Mouse (Mus musculus) heart, adult 18-20 months (tissue): Measurements from ENCODE around the gene Csf2ra. TPM values are rescaled to one million over a fixed set of nuclear protein-coding genes. Genes with fewer than 3 reads are reported as not detected.
"Not testable (repeated sequence)": the region's sequence is repeated elsewhere in the genome, so short reads cannot be mapped to it uniquely, and the experiment has no call there.

Source experiments
- DNase-seq, 2 experiments: peaks; one replicate each; pipeline ENCODE4 v3.0.0; 2021 to 2022; ENCODE audit warnings: mixed read lengths in 1 of 2
- long read RNA-seq, 2 experiments: library from polyadenylated mRNA; stranded (forward); transcript quantifications; one replicate each; pipeline ENCODE4 v2.0.0; 2021
- total RNA-seq, 2 experiments: library from RNA; stranded (reverse); gene quantifications; 2 replicates each; pipeline ENCODE4 v1.2.3; 2021

The Csf2ra gene
- total RNA-seq: 1 to 10 TPM; 5.8 to 5.9 TPM
- long read RNA-seq, experiment 1, partial matches to known transcripts: 0 of 4 reads
- long read RNA-seq, experiment 1, other reads (novel, unspliced or antisense): 2 of 4 reads
- long read RNA-seq, experiment 2, partial matches to known transcripts: 0 of 3 reads
- long read RNA-seq, experiment 2, other reads (novel, unspliced or antisense): 1 of 3 reads

DNA sequence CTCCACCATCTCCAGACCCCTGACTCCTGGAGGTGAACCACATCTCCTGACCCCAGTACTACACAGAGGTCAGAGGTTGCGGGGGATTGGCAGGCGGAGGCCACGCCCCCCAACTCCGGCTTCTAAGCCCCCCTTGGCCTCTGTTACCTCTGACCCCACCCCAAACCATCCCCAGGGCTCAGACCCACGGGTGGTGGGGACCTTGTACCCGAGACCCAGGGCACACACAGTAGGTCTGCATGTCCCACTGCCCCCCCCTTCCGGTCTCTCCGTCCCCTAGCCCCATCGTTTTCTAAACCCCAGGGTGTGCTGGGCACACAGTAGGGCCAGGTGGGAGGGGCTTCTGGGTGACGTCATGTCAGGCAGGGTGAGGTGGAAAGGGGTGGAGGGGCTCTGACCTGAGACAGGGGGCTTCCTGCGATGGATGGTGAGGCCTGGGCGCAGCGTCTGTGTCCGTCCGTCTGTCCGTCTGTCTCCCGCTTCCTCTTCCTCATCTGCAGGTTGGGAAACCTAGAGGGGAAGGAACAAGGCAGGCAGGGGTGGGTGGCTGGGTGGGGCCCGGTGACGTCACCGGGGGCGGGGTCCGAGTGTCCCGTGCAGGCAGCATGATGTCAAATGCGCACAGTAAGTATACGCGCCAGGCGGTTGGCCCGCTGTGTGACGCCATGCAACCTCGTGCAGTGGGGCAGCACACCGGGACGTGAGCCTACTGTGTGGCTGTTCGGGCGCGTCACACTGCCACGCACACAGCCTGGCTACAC is at the start of gene Csf2ra:
TSS of gene Csf2ra (minus strand) at position 489 of the 761 bp plus-strand sequence.
- peak; percentile 22 to 28 for DNase-seq

DNA sequence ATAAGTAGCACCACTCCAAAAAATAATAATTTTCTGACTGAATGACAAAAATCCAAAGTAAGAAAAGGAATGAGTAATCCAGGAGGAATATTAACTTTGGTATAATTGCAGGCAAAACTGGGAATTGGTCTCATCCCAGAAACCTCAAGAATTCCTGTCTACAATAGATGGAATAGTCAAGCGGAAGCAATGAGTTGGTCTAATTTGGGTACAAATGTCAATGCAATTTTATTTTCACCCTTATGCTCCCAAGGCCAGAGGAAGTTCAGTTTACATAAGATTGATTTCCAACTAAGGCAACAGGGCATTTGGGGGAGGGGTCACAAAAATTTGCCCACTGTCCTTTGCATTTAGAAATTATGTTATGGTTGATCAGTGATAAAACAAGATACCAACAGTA is 47.2 kb upstream of the Csf2ra start:
- DNase-seq: no peak

DNA sequence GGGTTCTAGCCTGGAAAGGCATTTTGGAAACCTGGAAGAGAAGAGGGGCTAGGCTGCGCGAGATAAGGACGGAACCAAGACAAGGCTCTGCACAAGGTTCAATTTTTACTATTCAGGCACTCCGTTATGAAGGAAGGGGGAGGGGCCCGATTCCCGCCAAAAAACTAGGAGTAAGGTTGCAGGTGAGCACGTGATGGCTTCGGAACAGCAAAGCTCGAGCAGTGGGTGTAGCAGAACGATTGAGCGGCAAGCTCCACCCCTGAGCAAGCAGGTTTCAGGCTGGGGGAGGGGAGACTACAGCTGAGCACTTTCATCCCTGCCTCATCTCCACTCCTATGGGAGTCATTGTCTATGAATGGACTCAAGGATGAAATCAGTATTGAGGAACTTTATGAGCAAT is 40.9 kb upstream of the Csf2ra start:
- not testable (repeated sequence) for DNase-seq

DNA sequence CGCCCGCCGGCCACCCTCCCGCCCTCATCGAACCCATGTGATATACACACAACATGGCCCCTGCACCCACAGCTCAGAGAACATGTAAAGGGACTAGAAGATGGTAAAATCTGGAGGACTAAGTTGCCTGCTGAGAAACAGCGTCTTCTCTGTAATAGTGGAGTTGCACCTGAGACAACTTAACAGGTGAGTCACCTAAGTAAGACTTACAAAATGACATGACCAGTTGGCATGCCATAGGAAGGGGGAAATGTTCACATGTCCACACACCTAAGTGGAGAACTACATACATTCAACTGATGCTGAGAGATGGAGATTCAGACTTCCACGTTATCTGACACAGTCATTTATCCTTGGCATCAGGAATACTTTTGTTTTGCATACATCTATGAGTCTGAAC is 38.9 kb upstream of the Csf2ra start:
- DNase-seq: no peak

DNA sequence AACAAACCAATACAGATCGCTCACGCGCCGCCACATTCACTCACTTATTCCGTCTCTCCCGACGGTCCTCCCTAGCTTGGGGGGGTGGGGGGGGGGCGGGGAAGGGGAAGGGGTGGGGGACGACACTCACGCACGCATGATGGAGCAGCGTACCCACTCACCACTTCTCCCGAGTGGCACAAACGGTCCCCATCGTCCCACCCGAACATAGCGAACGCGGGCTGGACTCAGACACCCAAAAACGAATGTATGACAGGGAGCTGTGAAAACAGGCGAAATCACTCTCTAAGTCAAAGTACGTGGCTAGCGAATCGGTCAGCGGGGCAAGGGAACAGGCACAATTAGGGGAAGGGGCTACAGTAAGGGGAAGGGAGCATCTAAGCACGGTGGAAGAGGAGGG is 38.4 kb upstream of the Csf2ra start:
- peak; percentile 10 to 37 for DNase-seq

DNA sequence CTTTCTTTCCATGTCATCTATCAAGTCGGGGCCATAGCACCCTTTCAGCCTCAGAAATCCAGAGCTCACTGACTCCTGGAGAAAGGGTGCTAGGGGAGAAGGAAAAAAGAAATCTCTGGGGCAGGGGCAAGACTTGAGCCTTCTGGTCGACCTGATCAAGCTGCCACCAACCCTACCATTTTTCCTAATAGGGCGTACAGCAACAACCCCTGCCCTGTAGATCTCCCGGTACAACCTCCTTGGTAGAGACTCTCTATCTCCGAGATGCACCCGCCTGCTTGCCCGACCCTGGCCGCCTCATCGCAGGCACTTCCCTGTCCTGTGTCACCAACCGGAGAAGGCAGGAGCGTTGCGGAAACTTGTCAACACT is 38.0 kb upstream of the Csf2ra start:
- peak; percentile 31 to 42 for DNase-seq

DNA sequence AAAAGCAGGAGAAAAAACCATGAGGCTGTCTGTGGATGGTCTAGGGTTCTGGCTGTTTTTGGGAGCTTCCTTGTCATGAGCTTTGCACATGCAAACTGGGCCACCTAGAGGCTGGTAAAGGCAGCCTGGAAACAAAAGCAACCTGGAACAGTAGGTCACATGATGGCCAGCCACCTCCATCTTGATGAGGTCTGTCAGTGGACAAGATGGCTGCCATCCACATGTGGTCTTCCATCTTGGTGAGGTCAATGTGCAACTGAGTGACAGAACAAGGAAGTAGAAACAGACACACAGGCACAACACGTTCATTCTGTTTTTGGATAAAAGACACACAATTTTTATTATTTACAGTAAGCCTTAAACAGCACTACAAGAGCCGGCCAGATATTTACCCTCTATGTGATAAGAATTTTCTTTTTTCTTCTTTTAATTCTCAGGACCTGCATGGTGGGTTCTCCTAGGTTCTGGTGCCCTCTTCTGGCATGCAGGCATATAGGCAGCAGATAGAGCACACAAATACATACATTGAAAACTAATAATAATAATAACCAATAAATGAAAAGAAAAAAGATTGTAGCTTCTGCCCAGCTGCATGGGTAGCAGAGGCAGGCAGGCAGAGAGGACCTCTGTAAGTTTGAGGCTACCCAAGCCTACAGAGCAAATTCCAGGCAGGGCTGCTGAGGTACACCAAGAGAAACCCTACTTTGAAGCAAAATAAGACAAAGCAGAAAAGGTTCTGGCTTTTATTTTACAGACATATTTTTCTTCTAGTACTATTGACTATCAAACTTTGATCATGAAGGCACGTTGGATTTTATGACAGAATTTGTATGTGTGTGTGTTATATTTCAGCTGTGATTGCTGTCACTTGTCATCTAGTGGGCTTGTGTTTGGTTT is 37.4 kb upstream of the Csf2ra start:
- peak; percentile 45 to 82 for DNase-seq

DNA sequence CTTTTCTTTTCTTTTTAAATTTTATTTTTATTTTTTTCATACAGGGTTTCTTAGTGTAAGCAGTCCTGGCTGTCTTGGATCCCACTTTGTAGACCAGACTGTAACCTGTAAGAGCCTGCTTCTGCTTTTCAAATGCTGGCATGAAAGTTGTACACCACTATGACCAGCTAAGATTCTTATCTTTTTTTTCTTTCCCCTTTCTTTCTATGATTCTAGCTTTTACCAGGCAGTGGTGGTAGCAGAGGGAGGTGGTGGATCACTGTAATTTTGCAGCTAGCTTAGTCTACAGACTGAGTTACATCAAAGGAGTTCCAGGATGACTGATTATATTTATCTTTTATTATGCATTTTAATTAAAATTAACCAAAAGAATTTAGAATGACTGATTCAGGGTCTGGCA is 36.7 kb upstream of the Csf2ra start:
- DNase-seq: no peak

DNA sequence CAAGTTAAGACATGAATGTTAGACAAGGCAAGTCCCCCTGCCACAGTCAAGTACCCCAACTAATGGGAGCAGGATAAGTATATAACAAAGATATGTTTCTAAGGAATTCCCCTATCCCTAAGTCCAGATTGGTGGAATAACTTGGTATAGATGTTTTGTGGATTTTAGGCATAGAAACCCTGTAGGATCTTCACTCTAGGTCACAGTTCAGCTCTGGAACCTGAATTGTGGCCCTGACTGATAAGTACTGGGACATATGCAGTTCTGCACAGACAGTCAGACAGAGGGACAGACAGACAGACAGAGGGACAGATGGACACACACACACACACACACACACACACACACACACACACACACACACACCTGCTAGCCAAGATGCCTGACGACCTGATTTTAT is 36.0 kb upstream of the Csf2ra start:
- no peak for DNase-seq

DNA sequence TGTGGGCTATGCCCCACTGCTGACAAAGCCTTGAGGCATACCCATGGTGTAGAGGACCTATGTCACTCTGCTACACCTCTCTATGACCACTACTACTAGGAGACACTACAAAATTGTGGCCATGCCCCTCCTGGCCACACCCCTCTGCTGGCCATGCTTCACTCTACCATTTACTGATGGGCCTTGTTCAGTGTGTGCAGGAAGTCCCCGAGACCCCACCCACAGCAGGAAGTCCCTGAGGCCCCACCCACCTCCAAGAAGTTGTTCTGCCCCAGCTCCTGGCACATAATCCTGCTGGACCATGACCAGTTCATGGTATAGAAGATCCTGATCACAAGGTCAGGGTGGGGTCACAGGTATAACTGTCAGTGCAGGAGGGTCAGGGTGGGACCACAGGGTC is 33.0 kb upstream of the Csf2ra start:
- no peak for DNase-seq

DNA sequence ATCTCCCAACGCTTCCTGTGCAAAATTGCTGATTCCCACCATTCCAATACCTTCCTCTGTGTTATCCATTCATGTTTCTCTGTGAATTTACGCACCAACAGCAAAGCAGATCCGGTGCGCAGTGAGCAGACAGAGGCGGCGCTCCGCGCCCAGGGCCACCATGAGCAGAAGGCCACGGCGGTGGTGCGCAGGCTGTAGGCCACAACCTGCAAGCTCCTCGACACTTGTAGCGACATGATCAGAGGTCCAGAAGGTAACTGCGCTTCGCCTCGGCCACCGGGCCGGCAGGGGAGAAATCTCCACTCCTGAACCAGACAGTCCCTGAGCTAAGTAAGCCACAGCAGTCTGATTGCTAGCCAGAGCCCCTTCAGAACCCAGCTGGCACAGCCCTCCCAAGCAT is 29.5 kb upstream of the Csf2ra start:
- no peak for DNase-seq

DNA sequence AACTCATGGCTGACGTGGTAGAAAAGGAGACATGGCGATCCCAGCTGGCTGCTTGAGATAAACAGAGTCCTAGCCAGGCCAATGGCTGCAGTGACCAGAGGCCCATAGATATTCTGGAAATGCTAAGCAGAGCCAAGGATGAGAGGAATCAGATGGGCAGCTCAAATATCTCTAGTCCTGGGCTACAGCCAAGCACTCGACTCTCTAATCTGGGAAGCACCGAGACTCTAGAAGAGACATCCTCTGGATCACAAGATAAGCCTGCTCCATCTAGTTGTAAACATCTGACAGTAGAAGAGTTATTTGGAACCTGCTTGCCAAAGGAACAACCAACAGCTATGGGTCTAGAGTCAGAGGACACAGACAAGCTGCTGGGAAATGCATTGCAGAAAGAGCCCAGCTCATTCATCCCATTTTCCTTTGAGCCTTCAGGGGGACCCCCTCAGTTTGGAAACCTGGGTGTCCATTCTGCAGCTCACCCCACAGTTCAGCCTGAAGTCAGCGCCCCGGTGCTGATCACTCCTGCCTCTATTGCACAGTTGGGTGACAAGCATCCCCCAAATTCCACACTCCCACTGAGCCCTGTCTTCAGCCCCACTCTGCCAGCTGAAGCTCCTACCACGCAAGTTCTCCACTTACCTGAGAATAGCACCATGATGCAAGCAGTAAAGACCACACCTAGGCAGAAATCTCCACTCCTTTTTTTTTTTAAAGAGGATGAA is 28.1 kb upstream of the Csf2ra start:
- no peak for DNase-seq

DNA sequence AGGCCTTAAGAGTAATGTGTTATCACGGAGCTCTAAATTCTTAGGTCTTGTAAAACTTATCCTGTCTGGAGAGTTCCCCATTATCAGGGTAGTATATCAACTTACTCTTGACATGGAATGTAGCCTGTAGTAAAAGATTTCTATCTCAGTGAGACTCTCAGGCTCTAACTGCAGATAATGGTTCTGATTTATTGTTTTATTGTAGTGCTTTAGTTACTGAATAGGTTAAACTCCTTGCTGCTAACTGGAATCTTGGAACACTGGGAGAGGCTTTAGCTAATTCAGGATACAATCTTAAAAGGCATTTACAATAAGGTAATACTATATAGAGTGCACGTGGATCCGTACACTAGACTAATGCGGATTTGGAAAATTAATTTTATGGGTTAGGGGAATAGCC is 19.1 kb upstream of the Csf2ra start:
- DNase-seq: not testable (repeated sequence)

DNA sequence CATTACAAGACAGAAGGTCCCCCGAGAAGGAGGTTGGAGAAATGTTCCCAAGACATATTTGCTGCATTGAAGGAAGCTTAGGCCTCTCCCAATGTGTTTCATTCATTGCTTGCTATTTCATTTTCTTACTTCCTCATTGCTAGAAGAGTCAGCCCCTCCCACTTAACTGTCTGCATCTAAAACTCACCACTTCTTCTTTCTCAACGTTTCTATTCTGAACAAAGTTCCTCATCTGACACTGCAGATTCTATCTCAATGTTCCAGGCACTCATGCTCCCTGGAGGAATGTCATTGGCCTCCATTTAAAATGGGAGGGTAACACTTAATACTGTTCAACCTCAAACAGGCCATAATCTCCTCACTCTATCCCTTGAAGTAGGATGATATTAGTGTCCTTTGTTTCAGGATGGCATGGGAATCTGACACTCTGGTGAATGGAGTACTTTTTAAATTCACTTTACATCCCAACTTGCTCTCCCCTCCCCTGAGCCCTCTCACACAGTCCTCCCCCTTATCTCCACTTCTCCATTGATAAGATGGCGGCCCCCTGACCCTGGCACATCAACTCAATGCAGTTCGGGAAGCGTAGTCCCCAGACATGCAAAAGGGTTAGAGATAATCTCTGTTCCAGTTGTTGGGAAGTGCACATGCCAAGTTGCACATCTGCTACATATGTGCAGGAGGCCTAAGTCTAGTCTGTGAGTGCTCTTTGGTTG is 16.6 kb upstream of the Csf2ra start:
- DNase-seq: peak in 1 of 2 experiments; percentile 39

DNA sequence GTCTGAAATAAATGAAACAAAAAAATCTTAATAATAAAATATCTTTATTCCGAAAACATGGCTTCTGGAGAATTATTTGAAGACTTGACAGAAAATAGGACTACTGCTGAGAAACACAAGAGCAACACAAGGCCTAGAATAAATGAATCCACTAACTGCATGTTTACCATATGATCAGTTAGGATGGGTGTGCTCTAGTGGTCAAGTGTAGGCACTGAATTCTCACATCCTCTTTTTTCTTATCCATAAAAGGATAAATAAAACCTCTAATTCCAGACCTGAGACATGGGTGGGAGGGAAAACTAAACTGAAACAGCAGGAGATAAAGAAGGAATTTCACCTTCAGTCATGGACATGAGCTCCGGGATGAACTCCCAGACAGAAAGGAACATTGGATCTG is 9.7 kb upstream of the Csf2ra start:
- DNase-seq: no peak

DNA sequence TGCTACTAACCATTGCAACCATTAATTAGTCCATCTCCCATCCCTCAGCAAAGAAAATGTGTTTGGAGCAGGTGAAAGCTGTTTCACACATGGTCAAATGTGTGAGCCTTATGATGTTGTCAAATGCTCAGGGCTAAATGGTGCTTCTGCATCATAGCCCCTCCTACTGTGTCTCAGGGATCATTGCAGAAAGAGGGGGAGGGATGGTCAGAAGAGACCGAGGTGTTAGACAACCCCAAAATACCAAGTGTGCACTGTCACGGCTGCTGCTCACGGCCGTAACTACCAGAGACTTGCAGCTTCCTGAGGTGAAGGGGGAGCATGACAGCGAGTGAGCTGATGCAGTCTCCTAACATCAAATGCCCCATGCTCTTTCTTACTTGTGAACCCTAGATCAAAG is 6.3 kb upstream of the Csf2ra start:
- DNase-seq: no peak

DNA sequence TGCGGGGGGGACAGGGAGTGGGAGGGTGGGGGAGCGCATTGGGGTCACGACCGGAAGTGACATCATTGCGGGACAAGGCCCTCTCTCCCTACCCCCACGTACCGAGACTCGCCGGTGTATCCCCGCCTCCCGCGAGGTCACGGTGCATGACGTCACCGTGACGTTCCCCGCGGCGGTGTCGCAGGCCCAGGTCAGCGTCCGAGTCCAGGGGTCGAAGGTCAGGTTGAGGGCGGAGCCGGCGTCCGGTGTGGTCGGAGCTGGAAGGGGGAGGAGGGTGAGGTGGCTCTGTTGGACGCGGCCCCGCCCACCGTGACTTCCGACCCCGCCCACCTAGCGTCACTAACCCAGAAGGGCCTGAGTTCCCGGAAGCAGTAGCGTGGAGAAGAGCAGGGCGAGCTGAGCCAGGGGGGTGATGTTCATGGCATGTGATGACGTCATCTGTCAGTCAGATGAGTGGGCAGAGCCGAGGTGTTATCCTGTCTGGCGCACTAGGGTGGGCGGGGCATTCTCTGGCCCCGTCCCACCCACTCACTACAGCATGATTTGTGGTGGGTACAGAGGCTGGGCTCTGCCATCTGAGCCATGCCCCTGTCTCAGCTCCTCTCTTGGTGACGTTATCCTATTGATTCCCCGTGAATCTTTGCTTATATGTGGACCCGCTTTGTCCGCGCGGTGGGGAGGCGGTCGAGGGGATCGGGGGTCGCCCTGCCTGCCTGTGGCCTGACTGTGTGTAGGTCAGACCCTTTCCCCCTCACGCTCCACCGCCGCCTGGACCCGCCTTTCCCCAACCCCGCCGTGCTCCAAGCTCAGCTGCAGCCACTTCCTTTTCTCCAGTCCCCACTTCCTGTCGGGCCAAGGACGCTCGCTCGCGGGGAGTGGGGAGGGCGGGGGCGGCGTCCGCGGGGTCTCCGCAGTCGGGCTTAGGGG is 1.0 kb downstream of the Csf2ra start:
- DNase-seq: peak; percentile 75 to 83

DNA sequence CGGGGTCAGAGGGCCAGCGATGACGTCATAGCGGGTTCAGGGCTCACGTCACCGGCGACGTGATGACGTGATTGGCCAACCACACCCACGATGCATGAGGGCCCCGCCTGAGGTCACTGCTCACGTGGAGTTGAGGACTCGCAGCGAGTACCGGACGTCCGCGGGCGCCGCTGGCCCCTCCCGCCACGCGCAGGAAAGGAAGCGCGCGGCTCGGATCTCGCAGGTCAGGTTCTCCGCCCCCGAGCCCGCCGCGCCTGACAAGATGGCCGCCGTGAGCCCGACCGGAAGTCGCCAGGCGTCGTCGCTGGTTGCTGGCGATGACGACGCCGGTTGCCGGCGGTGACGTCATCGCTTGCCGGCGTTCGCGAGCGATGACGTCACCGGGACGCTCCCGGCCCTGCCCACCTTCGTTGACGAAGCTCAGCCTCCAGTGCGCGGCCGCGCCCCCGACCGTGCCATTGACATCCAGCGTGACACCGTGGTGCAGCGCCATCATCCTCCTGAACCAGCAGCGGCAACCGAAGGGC is 1.8 kb downstream of the Csf2ra start:
- peak; percentile 35 to 42 for DNase-seq

DNA sequence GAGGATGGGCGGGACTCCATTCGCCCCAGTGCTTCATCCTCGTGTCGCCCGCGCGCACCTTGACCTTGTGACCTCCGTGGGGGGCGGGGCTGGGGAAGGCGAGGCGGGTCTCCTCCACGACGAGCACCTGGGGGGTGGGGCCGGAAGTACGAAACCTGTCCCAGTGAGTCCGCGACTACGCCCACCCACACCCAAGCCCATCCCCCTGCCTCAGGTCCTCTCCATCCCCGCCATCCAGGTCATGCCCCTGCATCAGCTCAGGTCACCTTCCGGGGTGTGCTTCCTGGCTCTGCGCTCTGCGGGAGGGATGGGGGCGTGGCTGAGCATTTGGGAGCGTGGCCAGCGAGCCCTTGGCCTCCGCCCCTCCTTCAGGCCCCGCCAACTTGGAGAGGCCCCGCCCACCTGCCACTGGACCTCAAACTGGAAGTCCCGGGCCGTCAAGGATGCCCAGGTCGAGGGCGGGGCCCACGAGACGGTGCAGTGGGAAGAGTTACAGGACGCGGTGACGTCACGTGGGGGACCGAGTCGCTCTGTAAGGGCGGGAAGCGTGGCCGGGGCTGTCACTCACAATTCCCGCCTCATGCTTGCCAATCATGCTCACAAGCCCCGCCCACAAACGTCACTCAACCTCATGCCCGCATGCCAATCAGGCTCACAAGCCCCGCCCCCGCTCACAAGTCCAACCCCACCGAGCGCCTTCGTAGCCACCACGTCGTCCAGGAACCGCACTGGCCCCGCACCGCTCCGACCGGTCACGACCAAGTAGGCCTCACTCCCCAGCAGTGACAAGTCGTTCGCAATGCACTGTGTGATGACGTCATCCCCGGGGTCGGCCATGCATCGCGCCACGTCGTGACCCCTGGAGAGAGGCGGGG is 2.5 kb downstream of the Csf2ra start:
- DNase-seq: peak in 1 of 2 experiments; percentile 19
